ENCODE assay signal across 19 mouse cellular contexts in the genomic region with DNA sequence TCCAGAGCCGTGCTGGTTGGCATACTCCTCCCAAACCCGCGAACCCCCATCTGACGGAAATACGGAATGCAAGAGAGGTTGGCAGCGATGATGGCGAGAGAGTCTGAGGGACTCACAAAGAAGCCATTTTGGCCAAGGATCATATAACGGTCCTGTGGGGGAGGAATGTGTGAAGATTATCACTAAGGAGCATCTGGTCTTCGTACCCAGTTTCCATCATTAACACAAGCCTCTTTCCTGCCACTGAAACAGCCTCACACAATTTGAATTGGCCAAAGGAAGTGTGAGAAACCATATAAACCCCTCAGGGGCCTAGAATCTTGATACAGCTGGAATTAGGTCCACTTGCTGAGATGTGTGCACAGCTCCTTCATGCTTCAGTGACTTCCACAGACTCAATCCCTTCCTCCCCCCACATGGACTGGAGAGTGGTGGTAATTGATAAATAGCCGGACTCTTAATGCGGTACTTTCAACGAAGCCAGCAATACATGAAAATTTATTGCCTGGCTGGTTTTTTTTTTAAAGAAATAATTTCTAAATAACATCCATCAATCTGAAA. TPM values are rescaled to one million over a fixed set of nuclear protein-coding genes. Genes with fewer than 3 reads are reported as not detected.
A peak's percentile ranks its signal among the peaks of the same experiment; 100 is the strongest.
DNase-seq lines count a peak whose midpoint lies in the region; ATAC-seq and TF ChIP-seq lines count a peak whose summit lies in the region.
"Had no signal": no experiment of that assay in that cellular context is flagged by ENCODE, and none has a peak within 500 bp of the region (broad histone marks: within the 10 kb centered on the region; RNA-seq: fewer than 3 reads in every experiment).

No protein-coding gene starts in this region.

- TF ChIP-seq POLR2A in brain, embryonic 14.5 days (IDR thresholded peaks at IDR 0.05; ENCODE audit: borderline replicate concordance, extremely low read depth, insufficient read depth, insufficient read length, poor library complexity, severe bottlenecking) = no peak

- no peaks in the 10 kb centered on the region for H3K36me3 ChIP-seq in forebrain, embryonic 13.5 days (ENCODE audit: poor library complexity, severe bottlenecking)
- H3K36me3 ChIP-seq in forebrain, embryonic 15.5 days = no peaks in the 10 kb centered on the region
- H3K36me3 ChIP-seq in kidney, embryonic 16.5 days (ENCODE audit: insufficient read depth, low read length) = no peaks in the 10 kb centered on the region
- H3K36me3 ChIP-seq in forebrain, embryonic 16.5 days (ENCODE audit: control insufficient read depth, insufficient read depth) = no peaks in the 10 kb centered on the region
- H3K36me3 ChIP-seq: intestine, embryonic 15.5 days; limb, embryonic 15.5 days; liver, embryonic 15.5 days had no signal

- no peak overlapping the region for H3K4me3 ChIP-seq in forebrain, embryonic 13.5 days
- H3K4me3 ChIP-seq in forebrain, embryonic 15.5 days = no peak overlapping the region
- no peak overlapping the region for H3K4me3 ChIP-seq in kidney, embryonic 16.5 days (ENCODE audit: low read length)
- H3K4me3 ChIP-seq in forebrain, embryonic 16.5 days (replicated peaks; ENCODE audit: low read length) = no peak overlapping the region
- H3K4me3 ChIP-seq: erythroblast, embryonic 14.5 days; intestine, embryonic 15.5 days; layer of hippocampus, adult 2 months; limb, embryonic 15.5 days; liver, embryonic 15.5 days had no signal

- H3K4me2 ChIP-seq in forebrain, embryonic 13.5 days = no peak overlapping the region
- H3K4me2 ChIP-seq in forebrain, embryonic 15.5 days (replicated peaks) = no peak overlapping the region
- H3K4me2 ChIP-seq in kidney, embryonic 16.5 days (replicated peaks; ENCODE audit: low read depth, low read length) = peak overlapping the region; percentile 24; the same call in 1 of the 2 replicates
- H3K4me2 ChIP-seq in forebrain, embryonic 16.5 days (ENCODE audit: low read length) = no peak overlapping the region
- H3K4me2 ChIP-seq: intestine, embryonic 15.5 days; limb, embryonic 15.5 days; liver, embryonic 15.5 days had no signal

- H3K27me3 ChIP-seq in forebrain, embryonic 13.5 days = no peaks in the 10 kb centered on the region
- no peaks in the 10 kb centered on the region for H3K27me3 ChIP-seq in forebrain, embryonic 15.5 days
- no peaks in the 10 kb centered on the region for H3K27me3 ChIP-seq in kidney, embryonic 16.5 days (ENCODE audit: insufficient read depth, low read length)
- H3K27me3 ChIP-seq in forebrain, embryonic 16.5 days (replicated peaks; ENCODE audit: control insufficient read depth, insufficient read depth, low read length) = no peaks in the 10 kb centered on the region
- H3K27me3 ChIP-seq: intestine, embryonic 15.5 days; limb, embryonic 15.5 days; liver, embryonic 15.5 days had no signal

- ATAC-seq in forebrain, embryonic 13.5 days = peak; percentile 33; the same call in 1 of the 2 replicates
- ATAC-seq in forebrain, embryonic 15.5 days (replicated peaks) = no peak; the same call in 1 of the 2 replicates
- ATAC-seq in kidney, embryonic 16.5 days (ENCODE audit: low FRiP score, low TSS enrichment) = no peak
- ATAC-seq in forebrain, embryonic 16.5 days = peak; percentile 72
- ATAC-seq: intestine, embryonic 15.5 days; lung, postnatal 0 days; midbrain, embryonic 16.5 days had no signal

- H3K9ac ChIP-seq in forebrain, embryonic 13.5 days = no peak overlapping the region
- no peak overlapping the region for H3K9ac ChIP-seq in forebrain, embryonic 15.5 days (replicated peaks)
- H3K9ac ChIP-seq in kidney, embryonic 16.5 days (replicated peaks; ENCODE audit: low read length) = no peak overlapping the region
- H3K9ac ChIP-seq in forebrain, embryonic 16.5 days (replicated peaks; ENCODE audit: low read depth, low read length) = no peak overlapping the region
- H3K9ac ChIP-seq: intestine, embryonic 15.5 days; limb, embryonic 15.5 days; liver, embryonic 15.5 days had no signal

- DNase-seq in kidney, adult 9 months = no peak
- peak; percentile 78 for DNase-seq in brain, embryonic 14.5 days (ENCODE audit: low read depth)
- DNase-seq in right cerebral cortex, postnatal 10 days (ENCODE audit: low spot score in 2 of 2) = no peak
- no peak for DNase-seq in urinary bladder, postnatal 36 days (ENCODE audit: low spot score in 2 of 2)
- DNase-seq: cerebellum, adult 9-10 months; gastrocnemius, postnatal 25 days; right cerebral cortex, adult 18-20 months; thymus, postnatal 4 days had no signal

- H3K27ac ChIP-seq in forebrain, embryonic 13.5 days = no peak overlapping the region
- H3K27ac ChIP-seq in forebrain, embryonic 15.5 days (replicated peaks) = no peak overlapping the region
- no peak overlapping the region for H3K27ac ChIP-seq in kidney, embryonic 16.5 days (ENCODE audit: low read length)
- no peak overlapping the region for H3K27ac ChIP-seq in forebrain, embryonic 16.5 days (ENCODE audit: low read length)
- H3K27ac ChIP-seq: intestine, embryonic 15.5 days; layer of hippocampus, adult 2 months; limb, embryonic 15.5 days; liver, embryonic 15.5 days had no signal

- no peaks in the 10 kb centered on the region for H3K9me3 ChIP-seq in forebrain, embryonic 13.5 days (replicated peaks)
- H3K9me3 ChIP-seq in forebrain, embryonic 15.5 days = no peaks in the 10 kb centered on the region
- no peaks in the 10 kb centered on the region for H3K9me3 ChIP-seq in kidney, embryonic 16.5 days (ENCODE audit: low read length)
- no peaks in the 10 kb centered on the region for H3K9me3 ChIP-seq in forebrain, embryonic 16.5 days (ENCODE audit: control insufficient read depth, low read length)
- H3K9me3 ChIP-seq: intestine, embryonic 15.5 days; limb, embryonic 15.5 days; liver, embryonic 15.5 days had no signal

- no peak for TF ChIP-seq CTCF in brain, embryonic 14.5 days (IDR thresholded peaks at IDR 0.05; ENCODE audit: borderline replicate concordance, extremely low read depth, insufficient read depth, insufficient read length)

- H3K4me1 ChIP-seq in forebrain, embryonic 13.5 days = peaks cover 19% of the 10 kb centered on the region
- peaks cover 4% of the 10 kb centered on the region; the same call in 1 of the 2 replicates for H3K4me1 ChIP-seq in forebrain, embryonic 15.5 days
- H3K4me1 ChIP-seq in kidney, embryonic 16.5 days (ENCODE audit: insufficient read depth, low read length) = peaks cover 10% of the 10 kb centered on the region
- H3K4me1 ChIP-seq in forebrain, embryonic 16.5 days (replicated peaks; ENCODE audit: control insufficient read depth, insufficient read depth, low read length) = peaks cover 3% of the 10 kb centered on the region
- H3K4me1 ChIP-seq: intestine, embryonic 15.5 days; liver, embryonic 15.5 days had no signal

- 69% methylated on average over 12 of the region's 12 CpGs for WGBS in forebrain, embryonic 13.5 days
- 52% methylated on average over 12 of the region's 12 CpGs for WGBS in forebrain, embryonic 15.5 days
- 47% methylated on average over 12 of the region's 12 CpGs for WGBS in kidney, embryonic 16.5 days
- 62% methylated on average over 12 of the region's 12 CpGs for WGBS in forebrain, embryonic 16.5 days

RNA-seq across cellular contexts. Expression of gene Pgm5, which starts 45.9 kb away (rescaled TPM):
- 0.19 and 0.35 TPM in 2 replicates for polyA plus RNA-seq in forebrain, embryonic 13.5 days (2015; fragmentation: Nextera tagmentation; extraction: Ambion mirVana)
- 0.20 and 0.32 TPM in 2 replicates for polyA plus RNA-seq in forebrain, embryonic 15.5 days (2015; fragmentation: Nextera tagmentation; extraction: Ambion mirVana)
- 1.5 and 1.6 TPM in 2 replicates for polyA plus RNA-seq in kidney, embryonic 16.5 days (2015; fragmentation: Nextera tagmentation; extraction: Ambion mirVana)
- 3.4 and 6.7 TPM in 2 replicates for polyA plus RNA-seq in brain, embryonic 14.5 days (2012; rRNA removed)
- 0.08 and 0.15 TPM in 2 replicates for polyA plus RNA-seq in forebrain, embryonic 16.5 days (2015; fragmentation: Nextera tagmentation; extraction: Ambion mirVana)
- polyA plus RNA-seq: erythroblast, embryonic 14.5 days had no signal

RNA-seq across cellular contexts. Expression of gene Gm10053, which starts 59.7 kb away (rescaled TPM):
- polyA plus RNA-seq in forebrain, embryonic 13.5 days (2015; fragmentation: Nextera tagmentation; extraction: Ambion mirVana) = 222 and 238 TPM in 2 replicates
- 212 and 213 TPM in 2 replicates for polyA plus RNA-seq in forebrain, embryonic 15.5 days (2015; fragmentation: Nextera tagmentation; extraction: Ambion mirVana)
- 288 and 300 TPM in 2 replicates for polyA plus RNA-seq in kidney, embryonic 16.5 days (2015; fragmentation: Nextera tagmentation; extraction: Ambion mirVana)
- 33.8 and 40.5 TPM in 2 replicates for polyA plus RNA-seq in brain, embryonic 14.5 days (2012; rRNA removed)
- polyA plus RNA-seq in forebrain, embryonic 16.5 days (2015; fragmentation: Nextera tagmentation; extraction: Ambion mirVana) = 203 and 230 TPM in 2 replicates

Comparison
In these comparisons a context has a peak if more than half of its experiments do, and no peak if none do; other contexts are left out.
1. ATAC-seq: peak in forebrain, embryonic 13.5 days (single experiment) and forebrain, embryonic 16.5 days (single experiment); none in forebrain, embryonic 15.5 days (single experiment) and kidney, embryonic 16.5 days (single experiment).